10 mouse cellular contexts compared by ENCODE assay signal in genomic region chr7:83431094-83431493, GRCm38 (mm10).
A peak's percentile ranks its signal among the peaks of the same experiment; 100 is the strongest.
DNase-seq lines count a peak whose midpoint lies in the region; ATAC-seq and TF ChIP-seq lines count a peak whose summit lies in the region.
"Had no signal": no experiment of that assay in that cellular context is flagged by ENCODE, and none has a peak within 500 bp of the region (broad histone marks: within the 10 kb centered on the region; RNA-seq: fewer than 3 reads in every experiment).

No protein-coding gene starts in this region.

- intact Hi-C loops in left cerebral cortex, adult 2 months (cut with DNase I) = no loop called here
- intact Hi-C loops in left cerebral cortex, postnatal 25 days (cut with DNase I) = no loop called here

- H3K9me3 ChIP-seq in heart, embryonic 12.5 days (replicated peaks) = no peaks in the 10 kb centered on the region
- H3K9me3 ChIP-seq in intestine, embryonic 16.5 days (ENCODE audit: control insufficient read depth, low read length) = no peaks in the 10 kb centered on the region
- no peaks in the 10 kb centered on the region for H3K9me3 ChIP-seq in lung, postnatal 0 days (ENCODE audit: low read length)
- H3K9me3 ChIP-seq: hindbrain, embryonic 12.5 days; liver, embryonic 13.5 days had no signal

- no peak for TF ChIP-seq EP300 in lung, postnatal 0 days (IDR thresholded peaks at IDR 0.05)

- H3K36me3 ChIP-seq in heart, embryonic 12.5 days = no peaks in the 10 kb centered on the region
- no peaks in the 10 kb centered on the region for H3K36me3 ChIP-seq in intestine, embryonic 16.5 days (ENCODE audit: control insufficient read depth, insufficient read depth, low read length)
- H3K36me3 ChIP-seq in lung, postnatal 0 days (ENCODE audit: insufficient read depth, low read length) = no peaks in the 10 kb centered on the region
- H3K36me3 ChIP-seq: hindbrain, embryonic 12.5 days; liver, embryonic 13.5 days had no signal

- H3K27ac ChIP-seq in heart, embryonic 12.5 days (ENCODE audit: poor library complexity, severe bottlenecking) = no peak overlapping the region
- H3K27ac ChIP-seq in intestine, embryonic 16.5 days (ENCODE audit: low read length) = peak overlapping the region; percentile 35; the same call in 1 of the 2 replicates
- H3K27ac ChIP-seq in lung, postnatal 0 days (ENCODE audit: low read length) = no peak overlapping the region
- no peak overlapping the region for H3K27ac ChIP-seq in left cerebral cortex, adult 2 months
- H3K27ac ChIP-seq: hindbrain, embryonic 12.5 days; liver, embryonic 13.5 days had no signal

- DNase-seq in heart, adult 18-20 months = peak; percentile 33 to 58
- DNase-seq in fat pad, adult 2 months (ENCODE audit: extremely low read depth, low read depth, low spot score) = peak; percentile 30
- DNase-seq in lung, postnatal 0 days (ENCODE audit: low spot score) = peak; percentile 53
- no peak for DNase-seq in spleen, postnatal 4 days (ENCODE audit: low spot score in 2 of 2)
- no peak for DNase-seq in left cerebral cortex, adult 2 months (ENCODE audit: extremely low spot score in 1 of 2, low spot score in 2 of 2)
- DNase-seq in left cerebral cortex, postnatal 25 days (ENCODE audit: low spot score in 2 of 2) = no peak
- DNase-seq: liver, embryonic 13.5 days had no signal

- H3K27me3 ChIP-seq in heart, embryonic 12.5 days (replicated peaks) = no peaks in the 10 kb centered on the region
- no peaks in the 10 kb centered on the region for H3K27me3 ChIP-seq in intestine, embryonic 16.5 days (replicated peaks; ENCODE audit: control insufficient read depth, insufficient read depth, low read length)
- no peaks in the 10 kb centered on the region for H3K27me3 ChIP-seq in lung, postnatal 0 days (replicated peaks; ENCODE audit: insufficient read depth, low read length)
- H3K27me3 ChIP-seq: hindbrain, embryonic 12.5 days; liver, embryonic 13.5 days had no signal

- no peak overlapping the region for H3K9ac ChIP-seq in heart, embryonic 12.5 days
- no peak overlapping the region for H3K9ac ChIP-seq in intestine, embryonic 16.5 days (ENCODE audit: low read depth, low read length)
- no peak overlapping the region for H3K9ac ChIP-seq in lung, postnatal 0 days (replicated peaks; ENCODE audit: low read depth)
- H3K9ac ChIP-seq: hindbrain, embryonic 12.5 days; liver, embryonic 13.5 days had no signal

- no peak for ATAC-seq in heart, embryonic 12.5 days (ENCODE audit: insufficient number of reproducible peaks, low FRiP score)
- ATAC-seq in intestine, embryonic 16.5 days = peak; percentile 67; the same call in 1 of the 2 replicates
- peak; percentile 64 for ATAC-seq in lung, postnatal 0 days

- H3K4me2 ChIP-seq in heart, embryonic 12.5 days = no peak overlapping the region
- no peak overlapping the region for H3K4me2 ChIP-seq in intestine, embryonic 16.5 days (ENCODE audit: low read depth, low read length)
- no peak overlapping the region for H3K4me2 ChIP-seq in lung, postnatal 0 days (replicated peaks; ENCODE audit: low read depth, low read length)
- H3K4me2 ChIP-seq: hindbrain, embryonic 12.5 days; liver, embryonic 13.5 days had no signal

- no peak for TF ChIP-seq CTCF in lung, postnatal 0 days (IDR thresholded peaks at IDR 0.05)
- no peak for TF ChIP-seq CTCF in left cerebral cortex, adult 2 months (IDR thresholded peaks at IDR 0.05)

- H3K4me3 ChIP-seq in heart, embryonic 12.5 days = no peak overlapping the region
- no peak overlapping the region for H3K4me3 ChIP-seq in intestine, embryonic 16.5 days (ENCODE audit: low read length)
- no peak overlapping the region for H3K4me3 ChIP-seq in lung, postnatal 0 days (ENCODE audit: low read depth, low read length)
- no peak overlapping the region for H3K4me3 ChIP-seq in left cerebral cortex, adult 2 months
- H3K4me3 ChIP-seq: hindbrain, embryonic 12.5 days; liver, embryonic 13.5 days had no signal

- WGBS in heart, embryonic 12.5 days = 34% methylated on average over 2 of the region's 2 CpGs
- WGBS in intestine, embryonic 16.5 days = 25% methylated on average over 2 of the region's 2 CpGs
- WGBS in lung, postnatal 0 days = 20% methylated on average over 2 of the region's 2 CpGs

- H3K4me1 ChIP-seq in heart, embryonic 12.5 days (replicated peaks) = peaks cover 14% of the 10 kb centered on the region
- H3K4me1 ChIP-seq in intestine, embryonic 16.5 days (ENCODE audit: control insufficient read depth, insufficient read depth, low read length) = peaks cover 5% of the 10 kb centered on the region; the same call in 1 of the 2 replicates
- 0 out of 2 replicates have a peak, but pooled peaks cover 3% of the 10 kb centered on the region for H3K4me1 ChIP-seq in lung, postnatal 0 days (ENCODE audit: insufficient read depth, low read depth, low read length)
- H3K4me1 ChIP-seq: hindbrain, embryonic 12.5 days; liver, embryonic 13.5 days had no signal

Comparison
In these comparisons a context has a peak if more than half of its experiments do, and no peak if none do; other contexts are left out.
1. DNase-seq: peak in heart, adult 18-20 months (2 of 2), fat pad, adult 2 months (single experiment) and lung, postnatal 0 days (single experiment); none in spleen, postnatal 4 days (0 of 2), left cerebral cortex, adult 2 months (0 of 2) and left cerebral cortex, postnatal 25 days (0 of 2).